Mouse (Mus musculus): Measurements from ENCODE around the gene Tgds.

DNA sequence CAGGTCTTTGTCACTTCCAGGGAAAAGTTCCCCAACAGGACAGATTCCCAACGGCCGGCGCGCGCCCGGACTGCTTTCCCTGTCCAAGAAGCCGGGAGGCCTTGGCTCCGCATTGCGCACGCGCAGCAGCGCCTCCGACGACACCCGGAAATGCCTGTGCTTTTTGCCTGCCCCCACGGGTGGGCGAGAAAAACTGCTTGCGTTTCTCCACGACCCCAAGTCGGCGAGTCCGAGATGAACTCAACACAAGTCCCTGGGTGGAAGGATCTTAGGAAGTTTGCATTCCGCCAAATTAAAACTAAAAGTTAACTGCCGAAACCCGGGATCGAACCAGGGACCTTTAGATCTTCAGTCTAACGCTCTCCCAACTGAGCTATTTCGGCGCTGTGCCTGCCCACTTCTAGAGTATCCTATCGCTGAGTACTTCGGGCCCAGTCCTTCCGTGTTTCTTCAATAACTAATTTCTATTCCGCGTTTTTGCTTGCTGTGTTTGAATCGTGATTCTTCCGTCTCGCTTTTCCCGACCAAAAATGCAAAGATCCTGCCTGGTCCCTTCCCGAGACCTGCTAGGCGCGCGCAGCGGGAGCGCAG is 43.2 kb downstream of the Tgds start:
- TF ChIP-seq POLR2A (IDR thresholded peaks at IDR 0.05; ENCODE audit: low read depth, low read length): no peak; the same call in 1 of the 2 replicates
- no peak for TF ChIP-seq CTCF (IDR thresholded peaks at IDR 0.05; ENCODE audit: extremely low read depth, insufficient read depth, insufficient read length, insufficient replicate concordance)

Data from spleen, adult 2 months (tissue).